Mouse (Mus musculus): ENCODE measurements around the gene Inmt. TPM values are rescaled to one million over a fixed set of nuclear protein-coding genes. Genes with fewer than 3 reads are reported as not detected.

Gene Inmt
- polyA plus RNA-seq, 1 experiment from 2014 or later = 3.8 TPM

Other genes with a start within 250 kb of the Inmt start
- 1.2 and 1.4 TPM in 2 replicates for gene Nod1, start 202.4 kb downstream of the Inmt start, polyA plus RNA-seq (2016; fragmentation: Nextera tagmentation; extraction: Ambion mirVana)
- 9.5 and 13.9 TPM in 2 replicates for gene Ggct, start 182.1 kb downstream of the Inmt start, polyA plus RNA-seq (2016; fragmentation: Nextera tagmentation; extraction: Ambion mirVana)
- gene Gars, start 137.0 kb downstream of the Inmt start, polyA plus RNA-seq (2016; fragmentation: Nextera tagmentation; extraction: Ambion mirVana) = 203 and 223 TPM in 2 replicates
- 0.12 and 0.55 TPM in 2 replicates for gene Crhr2, start 42.0 kb downstream of the Inmt start, polyA plus RNA-seq (2016; fragmentation: Nextera tagmentation; extraction: Ambion mirVana)
- 18.7 and 24.0 TPM in 2 replicates for gene Mindy4, start 28.3 kb upstream of the Inmt start, polyA plus RNA-seq (2016; fragmentation: Nextera tagmentation; extraction: Ambion mirVana)
- gene Aqp1, start 161.4 kb upstream of the Inmt start, polyA plus RNA-seq (2016; fragmentation: Nextera tagmentation; extraction: Ambion mirVana) = 0.29 and 0.76 TPM in 2 replicates
- gene Ghrhr, start 201.3 kb upstream of the Inmt start, polyA plus RNA-seq (2016; fragmentation: Nextera tagmentation; extraction: Ambion mirVana) = not detected in 2 replicates

Data from embryonic facial prominence, embryonic 10.5 days (tissue).